Mouse (Mus musculus) testis, adult 2 months (tissue): ENCODE data around the gene Tmem132b. TPM values are rescaled to one million over a fixed set of nuclear protein-coding genes. Genes with fewer than 3 reads are reported as not detected.

Experiments
- H3K27ac ChIP-seq: fragments of 200-500 bp; 2 replicates; pipeline ENCODE4 v1.5.1; 2012; ENCODE audit warnings: low read depth, low read length; ENCODE audit not compliant: control insufficient read depth, insufficient read depth
- H3K27me3 ChIP-seq: fragments of 200-500 bp; 2 replicates; pipeline ENCODE4 v1.6.1; 2012; ENCODE audit warnings: mild to moderate bottlenecking, low read length, moderate library complexity; ENCODE audit not compliant: control insufficient read depth, insufficient read depth
- H3K36me3 ChIP-seq: fragments of 200-500 bp; 2 replicates; pipeline ENCODE4 v1.6.1; 2012; ENCODE audit warnings: mild to moderate bottlenecking, low read length; ENCODE audit not compliant: control insufficient read depth, insufficient read depth
- H3K4me1 ChIP-seq: fragments of 200-500 bp; 2 replicates; pipeline ENCODE4 v1.6.1; 2012; ENCODE audit warnings: low read length; ENCODE audit not compliant: control insufficient read depth, insufficient read depth
- H3K4me3 ChIP-seq: fragments of 200-500 bp; 2 replicates; pipeline ENCODE4 v1.5.1; 2012; ENCODE audit warnings: low read depth, mild to moderate bottlenecking, low read length, moderate library complexity, mixed read lengths; ENCODE audit not compliant: control insufficient read depth
- CTCF ChIP-seq: fragments of 200-500 bp; IDR thresholded peaks from 2 replicates; pipeline ENCODE4 v1.5.1; 2012; ENCODE audit warnings: low read depth, mild to moderate bottlenecking, inconsistent platforms, low read length, moderate library complexity; ENCODE audit not compliant: control insufficient read depth, insufficient read depth, insufficient replicate concordance
- POLR2A ChIP-seq: fragments of 200-500 bp; IDR thresholded peaks from 2 replicates; pipeline ENCODE4 v1.6.1; 2012; ENCODE audit warnings: low read depth, mild to moderate bottlenecking, inconsistent platforms, low read length, moderate library complexity; ENCODE audit not compliant: control insufficient read depth
- polyA plus RNA-seq: library from polyadenylated mRNA; depleted of rRNA; stranded (reverse); fragments of >200 nt; gene quantifications from 2 replicates; pipeline ENCODE4 v1.2.3, GENCODE M21; 2012

Tmem132b gene
- polyA plus RNA-seq, 1 experiment, result 0.09 TPM

DNA sequence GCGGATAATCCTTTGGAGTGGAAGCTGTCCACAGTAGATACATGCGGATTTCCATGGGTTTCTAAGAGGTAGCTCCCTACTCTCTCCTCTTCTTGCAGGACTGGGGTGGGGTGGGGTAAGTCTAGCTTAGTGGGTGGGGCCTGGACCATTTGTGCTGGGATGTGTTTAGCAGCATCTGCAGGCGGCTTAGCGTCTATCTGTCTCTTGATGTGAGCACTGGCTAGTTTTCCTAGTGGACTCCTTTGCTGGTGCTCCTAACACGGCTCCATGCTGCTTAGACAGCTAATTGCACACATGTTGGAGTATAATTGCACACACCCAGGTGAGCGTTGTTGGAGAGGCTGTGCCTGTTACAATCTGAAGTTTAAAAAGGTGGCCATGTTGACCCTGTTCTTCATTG lies 149.3 kb downstream of the Tmem132b start:
- H3K27me3 ChIP-seq, result no peaks in the 10 kb centered on the region
- H3K36me3 ChIP-seq, result no peaks in the 10 kb centered on the region
- no peak overlapping the region for H3K27ac ChIP-seq
- H3K4me3 ChIP-seq, result no peak overlapping the region
- H3K4me1 ChIP-seq, result peaks cover 2% of the 10 kb centered on the region; the same call in 1 of the 2 replicates
- TF ChIP-seq CTCF (no peak), POLR2A (no peak)

- no peaks in the 10 kb centered on the region for H3K27me3 ChIP-seq
- no peaks in the 10 kb centered on the region for H3K4me1 ChIP-seq
- no peaks in the 10 kb centered on the region for H3K36me3 ChIP-seq
- TF ChIP-seq CTCF, result no peak
- no peak overlapping the region for H3K4me3 ChIP-seq
- no peak overlapping the region for H3K27ac ChIP-seq
Observed at GRCm38 (mm10) chr5:125683491-125683890, 151.9 kb downstream of the Tmem132b start.

DNA sequence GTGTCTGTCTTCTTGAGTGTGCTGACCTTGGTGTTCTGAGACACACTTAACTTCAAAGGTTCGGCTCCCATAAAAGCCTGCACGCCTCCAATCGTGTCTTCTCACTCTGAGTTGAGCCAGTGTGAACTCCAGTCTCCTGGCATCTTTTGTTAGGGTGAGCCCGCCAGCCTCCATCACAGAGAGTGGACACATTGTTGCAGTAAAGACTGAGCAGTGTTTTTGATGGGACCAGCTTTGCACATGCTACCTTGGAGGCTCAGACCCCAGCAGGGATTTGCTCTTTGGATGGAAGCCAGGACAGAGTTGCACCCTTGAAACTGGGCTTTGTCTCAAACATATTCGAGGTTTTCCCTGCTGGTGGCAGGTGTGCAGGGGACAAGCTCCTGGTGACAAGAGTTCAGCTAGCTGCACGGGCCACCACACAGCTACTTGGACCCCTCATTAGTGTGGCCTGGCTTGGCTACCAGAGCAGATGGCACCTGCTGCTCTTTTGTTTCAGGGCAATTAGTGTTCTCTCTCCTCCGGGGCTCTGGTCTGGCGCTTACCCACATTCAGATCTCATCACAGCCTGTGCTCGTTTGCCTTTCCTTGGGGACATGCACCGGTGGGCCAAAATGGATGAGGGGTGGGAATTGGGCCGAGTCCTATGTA lies 154.2 kb downstream of the Tmem132b start:
- H3K36me3 ChIP-seq, result no peaks in the 10 kb centered on the region
- H3K4me3 ChIP-seq, result no peak overlapping the region
- no peaks in the 10 kb centered on the region for H3K4me1 ChIP-seq
- H3K27me3 ChIP-seq, result no peaks in the 10 kb centered on the region
- no peak overlapping the region for H3K27ac ChIP-seq
- TF ChIP-seq CTCF (no peak), POLR2A (no peak)

DNA sequence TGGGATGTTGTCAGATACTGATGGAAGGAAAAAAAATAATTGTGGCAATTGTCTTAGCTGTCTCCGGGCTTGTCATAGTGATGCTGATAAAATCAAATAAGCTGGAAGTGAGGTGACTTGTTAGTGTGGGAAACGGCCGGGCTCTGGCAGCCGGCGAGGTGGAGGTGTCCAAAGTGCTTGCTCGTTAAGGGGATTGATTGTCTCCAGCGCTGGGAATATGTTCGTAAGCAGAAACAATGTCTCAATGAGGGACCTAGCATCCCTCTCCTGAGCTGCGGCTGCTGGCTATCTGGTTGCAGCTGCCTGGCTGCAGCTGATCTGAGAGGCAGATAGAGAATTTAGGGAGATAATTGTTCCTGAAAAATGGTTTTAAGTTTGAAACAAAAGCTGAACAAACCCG lies 161.0 kb downstream of the Tmem132b start:
- Histone ChIP-seq H3K4me3 (peak overlapping the region; percentile 81), H3K4me1 (no peaks in the 10 kb centered on the region), H3K36me3 (no peaks in the 10 kb centered on the region), H3K27me3 (no peaks in the 10 kb centered on the region), H3K27ac (no peak overlapping the region)
- TF ChIP-seq CTCF (no peak), POLR2A (no peak)

GRCm38 (mm10) chr5:125699395-125699794 lies 167.8 kb downstream of the Tmem132b start:
- Histone ChIP-seq H3K36me3 (no peaks in the 10 kb centered on the region), H3K4me1 (no peaks in the 10 kb centered on the region), H3K4me3 (no peak overlapping the region), H3K27me3 (no peaks in the 10 kb centered on the region), H3K27ac (no peak overlapping the region)
- TF ChIP-seq CTCF, result no peak

DNA sequence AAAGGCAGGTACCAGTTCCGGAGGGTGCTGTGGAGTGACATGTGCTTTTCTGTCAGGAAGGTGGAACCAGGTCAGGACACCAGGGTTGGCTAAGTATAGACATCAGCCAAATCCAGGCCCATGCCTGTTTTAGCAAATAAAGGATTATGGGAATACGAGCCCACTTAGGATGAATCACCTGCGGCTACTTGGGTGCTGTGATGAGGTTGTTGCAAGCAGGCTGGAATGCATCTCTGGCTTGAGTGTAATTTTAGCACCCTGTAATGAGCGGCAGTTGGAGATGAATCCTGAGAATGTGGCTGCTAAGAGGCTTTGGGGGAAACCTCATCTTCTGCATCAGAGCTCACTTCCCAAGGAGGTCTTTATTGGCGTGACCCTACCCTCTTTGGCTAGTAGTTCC lies 168.7 kb downstream of the Tmem132b start:
- Histone ChIP-seq H3K4me3 (no peak overlapping the region), H3K27me3 (no peaks in the 10 kb centered on the region), H3K4me1 (no peaks in the 10 kb centered on the region), H3K27ac (no peak overlapping the region), H3K36me3 (no peaks in the 10 kb centered on the region)
- TF ChIP-seq POLR2A (no peak), CTCF (no peak)

DNA sequence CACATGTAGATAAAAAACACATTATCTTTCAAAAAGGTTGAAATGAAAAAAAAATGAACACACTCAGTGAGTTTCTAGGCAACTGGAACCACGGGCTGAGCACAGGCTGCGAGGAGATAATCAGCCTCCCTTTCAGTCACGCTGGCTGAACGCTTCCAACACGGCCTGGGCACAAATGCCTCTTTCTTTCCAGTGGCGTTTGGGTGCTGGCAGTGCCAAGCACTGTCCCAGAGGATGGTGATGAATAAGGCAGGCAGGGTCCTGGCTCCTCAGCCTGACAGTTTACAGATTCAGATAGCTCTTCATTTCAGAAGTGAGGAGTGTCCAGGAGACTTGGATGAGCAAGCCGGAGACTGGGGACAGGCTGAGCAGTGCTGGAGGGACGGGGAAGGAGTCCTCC lies 173.8 kb downstream of the Tmem132b start:
- H3K4me3 ChIP-seq, result no peak overlapping the region
- no peaks in the 10 kb centered on the region for H3K4me1 ChIP-seq
- H3K27me3 ChIP-seq, result no peaks in the 10 kb centered on the region
- TF ChIP-seq CTCF (no peak), POLR2A (no peak)
- no peaks in the 10 kb centered on the region for H3K36me3 ChIP-seq
- H3K27ac ChIP-seq, result no peak overlapping the region

- Histone ChIP-seq H3K27me3 (no peaks in the 10 kb centered on the region), H3K36me3 (no peaks in the 10 kb centered on the region), H3K4me3 (no peak overlapping the region), H3K27ac (no peak overlapping the region), H3K4me1 (no peaks in the 10 kb centered on the region; the same call in 1 of the 2 replicates)
- TF ChIP-seq POLR2A, result no peak
- TF ChIP-seq CTCF, result peak; percentile 43; the same call in 1 of the 2 replicates
Observed at GRCm38 (mm10) chr5:125709160-125709559, 177.6 kb downstream of the Tmem132b start.
